Mouse (Mus musculus) testis, adult 10 weeks (tissue): ENCODE measurements around the gene Krtap19-1. TPM values are rescaled to one million over a fixed set of nuclear protein-coding genes. Genes with fewer than 3 reads are reported as not detected.

Experiments
- polyA plus RNA-seq: library from polyadenylated mRNA; stranded (reverse); fragments of 350-450 nt; fragmentation: Illumina TruSeq; extraction: RNeasy Lipid Tissue Mini Kit (QIAGEN cat#74804); gene quantifications from one replicate; pipeline ENCODE4 v1.2.3, GENCODE M21; 2014; ENCODE audit warnings: low read depth, low replicate concordance

Gene Krtap19-1
- not detected for polyA plus RNA-seq

GRCm38 (mm10) chr16:88869311-88869710 lies at the start of gene Krtap19-1:
Gene Krtap19-1, minus strand, starts transcription at chr16:88869411.

GRCm38 (mm10) chr16:88896357-88896756 lies 27.1 kb upstream of the Krtap19-1 start, which contains the start of gene Krtap19-5:
Gene Krtap19-5, minus strand, starts transcription at chr16:88896457.

GRCm38 (mm10) chr16:88884989-88885388 lies 15.8 kb upstream of the Krtap19-1 start, which contains the start of gene Krtap19-4:
Gene Krtap19-4, minus strand, starts transcription at chr16:88885089.

GRCm38 (mm10) chr16:88877938-88878337 lies 8.7 kb upstream of the Krtap19-1 start, which contains the start of gene Krtap19-3:
Gene Krtap19-3, minus strand, starts transcription at chr16:88878038.

GRCm38 (mm10) chr16:88874169-88874568 lies 5.0 kb upstream of the Krtap19-1 start, which contains the start of gene Krtap19-2:
Gene Krtap19-2, minus strand, starts transcription at chr16:88874269.

GRCm38 (mm10) chr16:88826095-88826652 lies 43.0 kb downstream of the Krtap19-1 start, which contains the start of gene Krtap14:
Gene Krtap14, minus strand, starts transcription at chr16:88826145.

GRCm38 (mm10) chr16:88820066-88820465 lies 49.1 kb downstream of the Krtap19-1 start, which contains the start of gene Krtap15:
Gene Krtap15, plus strand, starts transcription at chr16:88820215.

Other genes starting within 250 kb of the Krtap19-1 start
- gene 2310079G19Rik, start 241.7 kb downstream of the Krtap19-1 start, polyA plus RNA-seq = not detected
- gene Krtap26-1, start 221.6 kb downstream of the Krtap19-1 start, polyA plus RNA-seq = not detected
- not detected for gene Krtap27-1, start 197.7 kb downstream of the Krtap19-1 start, polyA plus RNA-seq
- not detected for gene 2310061N02Rik, start 161.4 kb downstream of the Krtap19-1 start, polyA plus RNA-seq
- not detected for gene Krtap13-1, start 140.5 kb downstream of the Krtap19-1 start, polyA plus RNA-seq
- not detected for gene Krtap13, start 117.8 kb downstream of the Krtap19-1 start, polyA plus RNA-seq
- not detected for gene 2310034C09Rik, start 110.6 kb downstream of the Krtap19-1 start, polyA plus RNA-seq
- gene 2310057N15Rik, start 95.2 kb downstream of the Krtap19-1 start, polyA plus RNA-seq = not detected
- not detected for gene Gm5965, start 91.5 kb downstream of the Krtap19-1 start, polyA plus RNA-seq
- gene Gm20741, start 57.2 kb downstream of the Krtap19-1 start, polyA plus RNA-seq = not detected
- gene Krtap15, start 49.2 kb downstream of the Krtap19-1 start, polyA plus RNA-seq = not detected
- not detected for gene Krtap14, start 43.3 kb downstream of the Krtap19-1 start, polyA plus RNA-seq
- gene Krtap19-2, start 4.9 kb upstream of the Krtap19-1 start, polyA plus RNA-seq = not detected
- gene Krtap19-3, start 8.6 kb upstream of the Krtap19-1 start, polyA plus RNA-seq = not detected
- not detected for gene Krtap19-4, start 15.7 kb upstream of the Krtap19-1 start, polyA plus RNA-seq
- not detected for gene Krtap19-5, start 27.0 kb upstream of the Krtap19-1 start, polyA plus RNA-seq
- gene Krtap19-9b, start 62.9 kb upstream of the Krtap19-1 start, polyA plus RNA-seq = not detected
- gene Krtap16-3, start 93.5 kb upstream of the Krtap19-1 start, polyA plus RNA-seq = not detected
- gene Krtap22-2, start 141.3 kb upstream of the Krtap19-1 start, polyA plus RNA-seq = not detected
- gene Gm10229, start 145.9 kb upstream of the Krtap19-1 start, polyA plus RNA-seq = not detected
- gene Krtap6-1, start 162.3 kb upstream of the Krtap19-1 start, polyA plus RNA-seq = not detected
- not detected for gene Gm10228, start 172.1 kb upstream of the Krtap19-1 start, polyA plus RNA-seq
- not detected for gene Krtap6-5, start 178.5 kb upstream of the Krtap19-1 start, polyA plus RNA-seq
- 0.45 TPM for gene 1110025L11Rik, start 194.6 kb upstream of the Krtap19-1 start, polyA plus RNA-seq
- gene Krtap6-3, start 214.6 kb upstream of the Krtap19-1 start, polyA plus RNA-seq = not detected